Mouse (Mus musculus) ES-Bruce4 (cell line): ENCODE measurements around the gene Myb.
"Not testable (repeated sequence)": the region's sequence is repeated elsewhere in the genome, so short reads cannot be mapped to it uniquely, and the experiment has no call there.

Source experiments
- CTCF ChIP-seq: IDR thresholded peaks from one replicate; pipeline ENCODE4 v1.8.1; 2011; ENCODE audit warnings: low read depth, low read length
- EP300 ChIP-seq: IDR thresholded peaks from 2 replicates; pipeline ENCODE4 v1.6.1; 2011; ENCODE audit warnings: low read depth, low read length; ENCODE audit not compliant: insufficient read depth
- POLR2A ChIP-seq: IDR thresholded peaks from one replicate; pipeline ENCODE4 v1.8.1; 2011; ENCODE audit warnings: low read length; ENCODE audit not compliant: insufficient read depth

- TF ChIP-seq EP300, POLR2A, CTCF: not testable (repeated sequence)
Measured at GRCm38 (mm10) chr10:21149945-21150344, 10.8 kb downstream of the Myb start.
